Mouse (Mus musculus) left cerebral cortex, postnatal 10 days (tissue): ENCODE data around the gene Arhgap15. TPM values are rescaled to one million over a fixed set of nuclear protein-coding genes. Genes with fewer than 3 reads are reported as not detected.

Experiments
- DNase-seq, 2 experiments: peaks; one replicate each; pipeline ENCODE4 v3.0.0; 2021 to 2022; ENCODE audit warnings: low spot score in 2 of 2, mixed read lengths in 1 of 2; ENCODE audit errors: extremely low spot score in 1 of 2
- intact Hi-C: fragments of 180-260 bp; cut with DNase I; formaldehyde crosslinking; loops from one replicate; pipeline ENCODE4 v1.15.1; 2025
- total RNA-seq, 2 experiments: library from RNA; stranded (reverse); gene quantifications; 2 replicates each; pipeline ENCODE4 v1.2.3; 2021

Arhgap15 gene
- total RNA-seq, 2 experiments from 2014 or later = 6.3 to 6.9 TPM

DNA sequence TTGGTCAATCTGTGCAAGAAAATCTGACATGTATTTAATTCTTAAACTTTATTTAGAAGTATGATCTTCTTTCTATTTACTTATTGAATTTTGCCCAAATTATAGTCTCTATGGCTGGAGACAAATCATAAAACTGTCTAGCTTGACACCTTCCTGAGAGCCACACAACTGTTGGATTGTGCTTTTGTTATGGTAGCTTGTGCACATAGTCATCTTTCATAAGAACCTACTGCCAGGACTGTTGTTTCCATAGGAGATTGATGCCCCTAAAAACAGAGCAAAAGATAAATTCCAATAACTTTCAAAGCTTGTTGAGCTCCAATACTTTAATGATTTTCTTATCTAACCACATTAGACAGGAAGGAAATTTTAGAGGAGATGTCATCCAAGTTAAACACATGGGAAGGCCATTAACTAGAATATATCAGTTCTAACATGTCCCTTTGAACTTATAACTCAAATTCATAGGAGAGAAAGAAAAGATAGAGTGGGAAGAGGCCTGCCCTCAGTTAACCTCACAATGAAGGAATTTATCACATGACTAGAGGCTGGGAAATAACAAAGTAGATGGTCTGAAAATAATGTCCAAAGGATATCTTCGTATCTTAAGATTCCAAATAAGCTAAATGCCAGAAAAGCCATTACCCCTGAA, 377.5 kb downstream of the Arhgap15 start:
- DNase-seq = no peak
- intact Hi-C loops = no loop called here

DNA sequence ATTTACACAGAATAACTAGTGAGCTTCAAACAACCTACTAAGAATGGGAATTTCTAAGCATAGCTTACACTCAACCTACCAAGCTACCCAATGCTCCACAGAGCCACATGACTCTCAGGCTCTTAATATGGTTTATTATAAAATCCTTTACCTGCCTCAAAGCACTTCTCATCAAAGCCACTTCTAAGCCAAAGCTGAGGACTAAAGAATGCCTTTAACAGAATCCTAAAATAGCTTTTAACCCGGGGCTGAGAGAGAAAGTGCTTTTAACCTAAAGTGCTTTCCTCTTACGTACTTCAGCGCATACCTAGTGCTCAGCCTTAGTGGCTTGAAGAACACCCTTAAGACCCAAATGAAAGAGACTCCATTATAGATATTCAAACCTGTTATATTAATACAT, 380.9 kb downstream of the Arhgap15 start:
- intact Hi-C loops = no loop called here

DNA sequence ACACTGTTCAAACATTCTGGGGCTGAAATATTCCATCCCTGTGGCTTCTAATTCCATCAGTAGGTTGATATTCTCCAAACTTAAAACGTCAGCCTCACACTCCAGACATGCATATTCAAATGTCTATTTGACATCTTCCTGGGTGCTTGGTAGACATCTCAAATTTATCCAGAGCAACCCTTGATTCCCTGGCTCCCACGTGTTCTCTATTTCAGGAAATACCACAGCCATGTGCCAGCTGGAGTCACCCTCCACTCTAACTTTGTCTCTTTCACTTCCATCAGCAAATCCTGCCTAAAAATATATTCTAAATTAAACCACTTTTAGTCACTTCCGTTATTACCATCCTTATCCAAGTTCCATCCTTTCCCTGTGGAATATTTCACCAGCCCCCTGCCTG, 382.6 kb downstream of the Arhgap15 start:
- intact Hi-C loops = no loop called here
- DNase-seq = peak in 1 of 2 experiments; percentile 48

More for the DNA sequence above, 380.9 kb downstream of the Arhgap15 start:
- DNase-seq = no peak

DNA sequence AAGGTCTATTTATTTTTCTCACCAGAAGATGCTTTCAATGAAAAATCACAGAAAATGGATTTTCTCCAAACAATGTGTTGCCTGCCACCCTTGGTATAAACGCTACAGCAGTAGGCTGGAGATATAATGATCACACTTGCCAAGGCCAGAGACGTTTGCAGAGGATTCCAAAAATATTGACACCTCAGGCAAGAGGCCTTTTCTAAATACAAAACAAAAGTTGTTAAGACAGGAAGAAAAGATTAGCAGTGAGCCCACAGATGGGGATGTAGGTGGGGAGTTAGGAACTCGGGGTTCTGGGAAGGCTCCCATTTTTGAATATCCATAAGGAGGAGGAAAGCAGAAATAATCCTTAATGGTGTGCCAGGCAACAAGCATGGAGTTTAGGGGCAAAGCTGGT, 386.2 kb downstream of the Arhgap15 start:
- intact Hi-C loops = no loop called here
- no peak for DNase-seq

DNA sequence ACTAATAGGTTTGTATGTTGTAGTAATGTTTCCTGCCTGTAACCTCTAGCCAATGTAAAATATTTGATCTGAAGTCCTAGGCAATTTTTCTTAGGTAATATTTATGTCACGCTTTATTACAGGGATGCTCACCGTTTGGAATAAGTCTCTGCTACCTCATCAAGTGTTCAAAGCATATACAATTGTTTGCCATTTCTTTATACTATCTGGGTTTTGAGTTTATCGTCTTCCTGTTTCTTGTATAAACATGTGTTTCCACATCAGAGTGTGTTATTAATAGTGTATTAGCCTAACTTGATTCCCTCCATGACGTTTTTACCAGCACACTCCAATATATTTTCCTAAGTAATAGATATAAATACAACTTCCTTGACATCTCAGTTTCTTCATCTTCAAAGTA, 391.8 kb downstream of the Arhgap15 start:
- DNase-seq = no peak
- intact Hi-C loops = no loop called here

DNA sequence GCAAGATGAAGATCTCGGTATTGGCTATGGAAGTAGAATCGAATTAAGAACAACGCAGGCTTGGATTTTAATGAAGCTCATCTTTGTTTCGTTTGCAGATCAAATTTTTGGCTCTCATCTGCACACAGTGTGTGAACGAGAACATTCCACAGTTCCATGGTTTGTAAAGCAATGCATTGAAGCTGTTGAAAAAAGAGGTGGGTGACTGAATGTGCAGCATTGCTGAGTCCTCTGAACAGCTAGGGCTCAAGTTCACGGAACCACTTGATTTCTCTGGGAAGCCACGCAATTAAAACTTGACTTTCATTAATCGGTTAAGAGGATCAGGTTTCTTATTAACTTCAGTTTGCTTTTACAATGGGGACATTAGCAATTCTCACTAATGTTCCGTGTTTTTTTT, 393.5 kb downstream of the Arhgap15 start:
- intact Hi-C loops = no loop called here
- no peak for DNase-seq

DNA sequence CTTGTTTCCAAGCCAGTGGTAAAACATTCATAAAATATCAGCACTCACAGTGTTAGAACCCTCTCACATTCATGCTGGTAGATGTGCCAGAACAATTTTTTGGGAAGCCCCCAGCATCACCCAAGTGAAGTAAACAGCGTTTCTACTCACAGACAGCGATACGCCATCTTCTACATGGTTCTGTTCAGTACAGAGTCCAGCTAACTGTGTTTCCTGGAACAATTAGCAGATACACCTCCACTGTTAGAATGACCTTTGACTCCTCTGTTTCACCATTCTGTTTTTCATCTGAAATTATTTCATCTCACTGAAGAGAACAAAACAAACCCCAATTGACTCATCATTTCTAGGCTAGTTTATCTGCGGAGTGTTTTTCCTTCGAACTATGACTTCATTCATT, 394.0 kb downstream of the Arhgap15 start:
- DNase-seq = no peak
- intact Hi-C loops = no loop called here

DNA sequence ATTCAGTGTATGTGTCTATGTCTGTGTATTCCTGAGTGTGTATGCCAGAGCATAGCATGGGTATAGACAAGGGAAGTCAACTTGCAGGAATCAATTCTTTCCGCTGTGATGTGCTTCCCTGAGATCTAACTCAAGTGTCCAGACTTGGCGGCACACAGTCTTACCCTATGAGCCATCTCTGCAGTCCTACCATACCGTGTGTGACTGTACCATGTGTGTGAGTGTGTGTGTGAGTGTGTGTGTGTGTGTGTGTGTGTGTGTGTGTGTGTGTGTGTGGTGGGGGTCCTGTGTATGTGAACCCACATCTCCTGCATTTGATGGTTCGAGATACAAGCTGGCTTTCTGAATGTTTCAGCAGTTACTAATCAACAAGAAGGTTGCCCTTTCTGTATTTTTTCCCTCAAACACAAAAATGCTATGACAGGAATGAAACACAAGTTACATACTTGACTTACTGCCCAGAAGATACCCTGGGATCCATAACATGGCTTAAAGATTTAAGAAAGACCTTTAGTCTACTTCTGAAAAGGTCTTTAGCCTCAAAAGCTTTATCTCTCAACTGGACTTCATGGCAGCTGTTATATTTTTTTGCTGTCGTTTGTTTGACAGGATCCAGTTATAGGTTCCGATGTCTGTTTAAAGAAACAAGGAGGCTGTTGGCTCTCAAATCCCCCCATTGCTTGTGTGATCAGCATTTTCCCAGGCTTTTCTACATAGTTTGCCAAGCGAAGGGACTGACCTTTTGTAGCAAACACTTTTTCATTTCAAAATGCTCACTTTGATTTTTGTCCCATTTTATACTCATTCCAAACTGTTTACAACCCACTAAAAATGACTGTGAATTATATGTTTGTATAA, 397.7 kb downstream of the Arhgap15 start:
- no peak for DNase-seq
- intact Hi-C loops = no loop called here

DNA sequence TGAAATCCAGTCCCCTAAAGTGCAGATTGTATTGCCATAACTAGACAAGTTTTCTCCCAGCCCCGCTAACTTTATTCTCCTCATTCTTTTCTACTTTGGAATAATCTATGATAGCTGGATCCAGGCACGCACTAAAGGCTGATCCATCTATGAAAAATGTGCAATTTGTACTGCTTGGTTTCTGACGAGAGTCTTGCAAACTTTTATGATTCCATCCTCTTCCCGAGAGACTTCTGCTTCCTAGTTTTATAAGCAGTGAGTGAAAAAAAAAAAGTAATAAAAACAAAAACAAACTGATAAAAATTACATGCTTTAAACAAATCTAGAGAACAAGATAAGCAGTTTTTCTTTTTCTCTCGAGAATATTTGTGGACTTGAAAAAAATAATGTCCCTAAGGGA, 398.9 kb downstream of the Arhgap15 start:
- intact Hi-C loops = no loop called here
- DNase-seq = no peak

DNA sequence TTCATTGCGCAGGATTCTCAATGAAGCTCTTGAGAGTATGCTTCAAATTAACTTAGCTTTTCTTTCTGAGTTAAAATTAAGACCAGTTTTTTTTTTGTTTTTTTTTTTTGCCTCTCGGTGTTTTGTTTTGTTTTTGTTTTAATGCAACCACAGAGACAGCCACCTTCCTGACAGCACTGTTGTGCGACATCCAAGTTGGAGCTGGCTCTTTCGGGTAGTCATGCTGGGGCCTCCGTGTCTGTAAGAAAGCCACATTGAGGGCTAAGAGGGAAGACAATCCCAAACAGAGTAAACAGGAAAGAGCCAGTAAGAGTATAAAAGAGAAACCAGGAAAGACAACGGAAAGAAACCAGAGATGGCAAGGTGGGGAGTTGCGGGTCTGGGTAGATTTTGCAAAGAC, 399.3 kb downstream of the Arhgap15 start:
- DNase-seq = no peak
- intact Hi-C loops = no loop called here

DNA sequence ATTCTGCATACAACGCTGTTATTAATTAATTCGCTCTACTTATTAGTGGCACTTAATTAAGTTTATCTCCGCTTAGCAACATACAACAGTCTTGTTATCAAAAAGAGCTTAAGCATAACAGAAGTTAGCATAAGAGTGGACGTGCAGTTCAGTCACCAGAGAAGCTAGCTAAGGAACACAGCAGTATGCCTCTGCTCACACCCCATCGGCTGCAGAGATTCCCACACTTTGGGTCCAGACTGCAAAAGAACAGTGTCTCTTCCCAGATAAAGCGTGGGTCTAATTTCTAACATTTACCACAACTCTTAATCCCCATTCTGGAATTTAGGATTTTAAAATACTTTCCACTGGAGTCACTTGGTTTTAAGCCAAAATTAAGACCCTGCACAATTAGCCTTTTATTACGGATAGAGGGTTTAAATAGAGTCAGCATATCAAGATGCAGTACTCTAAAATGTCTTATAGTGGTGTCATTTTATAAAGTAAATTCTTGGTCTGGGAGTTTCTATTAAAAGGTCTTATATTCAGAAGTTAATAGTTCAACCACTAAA, 400.0 kb downstream of the Arhgap15 start:
- no peak for DNase-seq
- intact Hi-C loops = no loop called here

DNA sequence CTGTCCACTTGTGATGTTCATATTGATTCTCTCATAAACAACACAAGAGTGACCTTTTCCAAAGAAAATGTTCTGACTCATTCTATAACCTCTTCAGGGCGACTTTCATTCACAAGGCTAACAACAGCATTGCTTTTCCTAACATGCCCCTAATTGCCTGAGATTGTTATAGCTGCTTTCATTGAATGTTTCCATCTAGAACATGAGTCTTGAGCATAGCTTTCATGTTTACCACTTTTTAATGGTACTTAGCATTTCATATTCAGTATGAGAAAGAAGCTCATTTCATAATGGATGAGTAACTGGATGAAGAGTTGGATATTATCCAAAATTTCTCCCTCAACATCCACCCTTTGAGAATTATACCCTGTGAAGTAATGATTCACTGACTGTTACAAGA, 403.7 kb downstream of the Arhgap15 start:
- intact Hi-C loops = no loop called here
- no peak for DNase-seq

DNA sequence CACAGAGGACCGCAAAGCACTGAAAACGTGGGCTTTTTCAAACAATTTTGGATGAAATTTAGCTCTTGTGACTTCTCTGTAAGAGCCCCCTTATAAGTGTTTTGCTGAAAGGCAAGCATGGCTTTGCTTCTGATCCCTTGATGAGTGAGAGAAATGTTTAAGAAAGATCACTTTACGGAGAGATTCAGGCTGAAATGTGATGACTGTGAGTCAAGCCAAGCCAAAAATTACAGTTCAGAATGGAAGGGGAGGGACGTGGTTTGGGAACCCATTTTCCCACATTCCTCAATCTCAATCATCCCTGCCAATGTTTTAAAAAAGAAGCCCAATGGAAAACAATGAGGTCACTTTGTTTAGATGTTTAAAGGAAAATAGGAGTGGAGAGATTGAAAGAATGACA, 411.7 kb downstream of the Arhgap15 start:
- intact Hi-C loops = no loop called here
- DNase-seq = no peak

DNA sequence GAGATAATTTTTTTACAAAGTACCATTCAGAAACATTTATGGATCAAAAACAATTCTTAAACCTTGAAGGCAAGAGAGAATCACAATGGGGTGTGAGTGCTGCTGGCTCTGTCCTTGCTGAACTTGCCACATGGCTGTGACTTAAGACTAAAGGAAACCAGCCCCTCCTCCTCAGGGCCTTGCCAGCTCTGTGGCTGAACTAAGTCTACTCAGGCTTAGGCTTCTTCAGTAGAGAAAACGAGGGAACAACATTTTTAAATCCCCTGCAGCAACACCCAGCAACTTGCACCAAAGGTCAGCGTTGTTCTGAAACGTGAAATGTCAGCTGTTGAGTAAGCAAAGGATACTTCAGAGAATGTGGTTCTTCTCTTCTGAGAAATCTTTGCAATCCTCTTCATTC, 417.2 kb downstream of the Arhgap15 start:
- DNase-seq = no peak
- intact Hi-C loops = no loop called here

DNA sequence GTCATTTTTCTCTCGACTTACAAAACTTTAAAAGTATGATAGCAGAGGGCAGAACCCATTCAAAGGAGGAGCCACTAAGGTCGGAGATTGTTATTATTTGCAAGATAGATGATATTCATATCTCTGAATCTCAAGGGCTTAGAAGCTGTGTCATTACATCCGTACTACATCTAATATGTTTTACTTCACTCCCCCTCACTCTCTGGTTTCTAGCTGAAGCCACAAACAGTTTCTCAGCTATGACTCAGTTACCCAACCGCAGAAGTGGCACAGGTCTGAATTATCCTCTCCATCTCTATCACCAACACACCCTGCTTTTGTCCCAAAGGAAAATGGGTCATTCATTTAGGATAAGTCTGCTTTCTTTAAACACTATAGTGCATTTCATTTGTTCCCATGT, 418.1 kb downstream of the Arhgap15 start:
- no peak for DNase-seq
- intact Hi-C loops = no loop called here

DNA sequence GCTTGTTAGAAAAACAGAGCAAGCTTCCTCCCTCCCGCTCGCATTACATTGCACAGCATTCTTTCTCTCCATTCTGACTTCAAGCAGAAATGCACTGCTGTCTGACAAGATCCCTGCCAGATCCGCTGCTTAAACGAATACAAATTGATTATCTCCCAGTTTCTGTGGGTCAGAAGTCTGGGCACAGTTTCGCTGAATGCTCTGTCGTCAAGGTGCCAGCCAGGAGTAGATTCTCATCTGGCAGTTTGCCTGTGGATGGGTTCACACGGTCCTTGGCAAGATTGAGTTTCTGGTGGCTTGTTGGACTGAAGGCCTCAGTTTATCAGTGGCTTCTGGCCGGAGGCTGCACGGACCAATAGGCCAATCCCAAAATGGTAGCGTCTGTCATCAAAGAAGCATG, 435.9 kb downstream of the Arhgap15 start:
- intact Hi-C loops = no loop called here

DNA sequence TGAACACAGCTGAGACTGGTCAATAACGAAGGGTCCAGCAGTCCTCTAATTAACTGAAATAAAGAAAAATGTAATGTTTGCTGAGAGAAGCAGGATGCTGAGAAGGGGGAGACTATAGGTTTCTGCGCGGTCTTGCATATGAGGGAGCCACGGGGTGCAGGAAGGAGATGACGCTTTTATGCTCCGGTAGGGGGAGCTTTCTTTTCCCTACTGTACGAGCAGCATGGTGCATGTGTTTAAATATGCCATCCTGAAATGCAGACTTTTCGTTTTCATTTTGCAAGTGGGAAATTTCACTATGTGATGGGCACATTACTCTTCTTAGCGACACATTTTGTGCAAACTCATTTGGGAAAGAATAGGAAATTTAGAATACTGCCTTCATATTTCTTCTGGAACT, 442.1 kb downstream of the Arhgap15 start:
- no peak for DNase-seq
- intact Hi-C loops = no loop called here

More for the DNA sequence above, 435.9 kb downstream of the Arhgap15 start:
- no peak for DNase-seq

DNA sequence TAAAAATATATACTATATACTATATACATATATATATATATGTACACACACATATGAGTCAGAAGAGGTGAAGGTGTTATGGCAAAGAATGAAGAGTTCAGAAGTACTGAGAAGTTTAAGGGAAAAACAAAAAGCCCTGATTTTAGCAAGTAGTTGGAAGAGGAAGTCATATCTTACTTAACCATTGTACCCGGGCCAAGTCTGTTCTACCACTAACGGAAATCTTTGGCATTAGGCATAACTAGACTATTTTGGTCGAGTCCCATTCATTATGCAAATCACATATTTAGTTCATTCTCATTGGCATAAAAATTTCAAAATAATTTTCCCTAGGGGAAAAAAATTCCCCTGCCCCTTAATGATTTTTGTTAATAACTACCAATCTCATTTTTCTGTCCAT, 443.4 kb downstream of the Arhgap15 start:
- intact Hi-C loops = no loop called here
- DNase-seq = no peak

DNA sequence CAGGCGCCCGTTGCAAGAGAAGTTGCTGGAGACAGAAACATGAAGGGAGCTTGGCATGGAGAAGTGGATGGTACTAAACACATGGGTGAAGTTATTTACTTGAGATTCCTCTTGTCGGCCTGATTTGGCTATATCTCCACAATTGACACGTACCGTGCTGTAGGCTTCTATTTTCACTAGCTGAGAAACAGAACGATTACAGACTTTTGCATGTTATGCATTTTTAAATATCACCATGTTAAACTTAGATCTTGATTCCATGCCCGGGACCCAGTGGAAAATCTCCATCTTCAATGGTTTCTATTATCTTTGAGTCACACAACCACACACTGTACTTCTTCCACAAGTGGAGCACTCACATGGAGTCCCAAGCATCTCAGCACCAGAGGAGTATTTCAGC, 466.9 kb downstream of the Arhgap15 start:
- DNase-seq = peak in 1 of 2 experiments; percentile 59
- intact Hi-C loops = no loop called here

DNA sequence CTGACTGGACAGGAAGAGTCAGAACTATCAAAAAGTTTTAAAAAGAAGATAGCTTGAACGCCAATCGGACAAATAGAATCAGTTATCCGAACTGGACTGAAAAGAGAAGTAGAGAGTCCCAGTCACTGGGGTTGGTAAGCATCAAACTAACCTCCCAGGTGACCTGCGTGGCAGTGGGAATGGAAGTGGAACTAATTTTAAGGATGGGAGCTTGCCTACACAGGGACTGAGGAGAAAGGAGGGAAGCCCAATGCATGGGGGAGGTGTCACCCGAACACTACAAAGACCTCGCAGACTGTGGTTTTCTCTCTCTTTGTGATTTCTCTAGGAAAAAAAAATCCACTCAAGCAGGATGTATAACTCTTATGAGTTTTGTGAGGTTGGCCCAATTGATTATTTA, 469.2 kb downstream of the Arhgap15 start:
- DNase-seq = no peak
- intact Hi-C loops = no loop called here
